Mouse (Mus musculus) heart, postnatal 14 days (tissue): ENCODE results near the gene St5. TPM values are rescaled to one million over a fixed set of nuclear protein-coding genes. Genes with fewer than 3 reads are reported as not detected.

Experiments used
- DNase-seq, 2 experiments: peaks; one replicate each; pipeline ENCODE4 v3.0.0; 2021 to 2022
- intact Hi-C: fragments of 180-260 bp; cut with DNase I; formaldehyde crosslinking; loops from one replicate; pipeline ENCODE4 v1.15.1; 2025
- total RNA-seq, 2 experiments: library from RNA; stranded (reverse); gene quantifications; 2 replicates each; pipeline ENCODE4 v1.2.3; 2021

Gene St5
- total RNA-seq, 2 experiments from 2014 or later = 33.5 to 35.2 TPM

DNA sequence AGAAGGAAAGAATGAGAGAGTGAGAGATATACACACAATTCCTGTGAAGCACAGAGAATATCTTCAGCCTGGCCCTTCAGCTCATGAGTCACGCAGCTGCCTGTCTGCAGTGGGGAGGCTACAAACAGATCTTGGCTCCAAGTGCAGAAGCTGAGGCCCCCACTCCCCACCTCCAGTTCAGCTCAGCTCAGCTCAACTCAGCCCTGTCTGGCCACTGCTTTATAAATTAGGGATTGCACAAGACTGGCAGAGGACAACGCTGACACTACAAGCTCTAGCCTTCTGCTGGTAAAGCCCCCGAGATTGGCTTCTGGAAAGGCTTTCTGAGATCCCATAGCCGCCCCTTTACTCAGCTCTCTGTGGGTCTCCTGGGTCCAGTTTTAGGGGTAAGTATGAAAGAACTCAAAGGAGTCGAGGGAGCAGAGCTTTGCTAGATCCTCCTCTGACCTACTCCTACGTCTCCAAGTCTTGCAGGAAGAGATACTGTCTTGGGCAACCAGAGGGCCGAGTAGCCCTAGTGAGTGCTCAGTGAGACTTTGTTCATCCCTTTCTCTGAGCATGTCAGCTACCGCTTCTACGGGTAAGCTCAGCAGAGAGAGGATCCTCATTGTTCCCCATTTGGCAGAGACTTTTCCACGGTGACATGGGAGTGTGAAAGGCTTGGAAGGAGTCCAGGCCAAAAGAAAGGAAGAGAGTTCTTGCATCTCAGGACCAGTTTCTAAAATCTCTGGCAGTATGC is 158.0 kb downstream of the St5 start:
- DNase-seq = peak; percentile 32 to 35
- intact Hi-C loops = no loop called here

DNA sequence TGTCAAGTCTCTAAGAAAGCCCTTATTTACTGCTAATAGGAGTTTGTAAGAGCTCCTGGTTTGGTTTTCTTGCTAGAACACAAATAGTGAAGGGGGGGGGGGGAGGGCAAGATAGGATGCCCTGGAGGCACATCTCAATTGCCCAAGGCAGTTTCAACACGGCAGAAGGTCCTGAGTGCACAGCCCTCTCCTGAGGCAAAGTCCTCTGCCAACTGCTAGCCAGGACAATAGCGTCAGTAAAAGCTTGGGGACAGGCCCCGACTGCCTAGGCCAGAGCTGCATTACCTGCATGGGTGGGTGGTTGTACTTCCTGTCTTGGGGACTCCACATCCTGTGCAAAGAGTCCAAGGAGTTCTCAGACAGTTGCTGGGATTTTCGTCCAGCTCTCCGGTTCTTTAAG is 158.6 kb downstream of the St5 start:
- no peak for DNase-seq
- intact Hi-C loops = no loop called here

DNA sequence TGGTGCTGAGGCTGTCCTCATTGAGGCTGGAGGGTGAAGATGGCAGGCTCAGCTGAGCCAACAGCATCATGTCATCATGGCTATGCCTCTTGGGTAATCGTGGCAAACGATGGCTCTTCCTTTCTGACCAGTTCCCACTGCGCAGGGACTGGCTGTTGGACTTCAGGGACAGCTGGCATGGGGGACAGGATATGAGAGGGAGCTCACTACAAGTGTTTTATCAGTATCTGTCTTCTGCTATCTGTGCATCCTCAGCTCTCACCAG is 161.1 kb downstream of the St5 start:
- intact Hi-C loops = no loop called here
- DNase-seq = no peak

DNA sequence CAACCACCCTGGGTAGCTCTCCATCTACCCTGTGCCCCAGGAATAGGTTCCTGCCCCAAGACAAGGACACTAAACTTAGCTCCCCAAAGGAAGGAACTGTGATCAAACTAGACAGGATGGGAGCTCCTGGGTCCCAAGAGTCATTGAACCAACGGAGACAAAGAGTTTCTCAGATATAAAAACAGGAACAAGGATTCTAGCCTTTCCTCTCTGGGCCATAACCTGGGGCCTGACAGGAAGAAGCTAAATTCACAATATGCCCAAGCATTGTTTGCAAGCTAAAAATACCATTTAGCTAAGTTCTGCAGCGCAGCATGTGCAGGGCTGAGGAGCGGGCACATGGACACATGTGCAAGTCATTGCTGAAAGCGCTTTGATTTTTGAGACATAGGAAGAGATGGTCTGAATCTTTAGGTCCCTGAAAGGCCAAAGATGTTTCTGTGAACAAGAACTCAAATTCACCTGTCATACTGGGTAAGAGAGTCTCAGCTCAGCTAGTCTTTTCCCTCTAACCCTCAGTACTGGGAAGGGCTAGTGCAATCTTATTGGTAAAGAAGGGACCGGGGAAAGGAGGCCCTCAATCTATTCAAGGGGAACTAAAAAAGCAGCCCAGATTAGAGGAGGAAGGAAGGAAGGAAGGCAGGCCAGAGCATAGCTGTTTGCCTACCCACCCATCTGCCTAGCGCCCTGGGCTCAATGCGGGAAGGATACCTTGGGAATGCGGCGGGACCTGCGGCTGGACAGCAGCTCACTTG is 161.6 kb downstream of the St5 start:
- intact Hi-C loops = no loop called here
- no peak for DNase-seq

DNA sequence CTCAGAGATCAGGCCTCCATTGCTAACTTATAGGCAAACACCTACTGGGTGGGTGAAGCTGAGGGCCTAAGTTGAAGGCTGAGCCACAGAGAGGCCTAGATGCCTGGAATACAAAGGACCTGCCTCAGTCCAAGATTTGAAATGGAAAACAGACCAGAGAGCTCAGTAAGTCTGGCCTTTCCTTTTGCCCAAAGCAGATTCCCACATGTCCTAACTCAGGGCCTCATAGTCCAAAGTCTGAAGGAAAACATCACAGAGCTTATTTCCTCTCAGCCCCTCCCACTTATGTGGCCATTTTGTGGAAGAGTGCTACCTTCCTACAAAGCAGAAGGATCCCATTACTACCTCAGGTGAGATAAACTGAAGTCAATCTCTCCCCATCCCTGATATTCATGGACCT is 162.5 kb downstream of the St5 start:
- DNase-seq = no peak
- intact Hi-C loops = no loop called here

DNA sequence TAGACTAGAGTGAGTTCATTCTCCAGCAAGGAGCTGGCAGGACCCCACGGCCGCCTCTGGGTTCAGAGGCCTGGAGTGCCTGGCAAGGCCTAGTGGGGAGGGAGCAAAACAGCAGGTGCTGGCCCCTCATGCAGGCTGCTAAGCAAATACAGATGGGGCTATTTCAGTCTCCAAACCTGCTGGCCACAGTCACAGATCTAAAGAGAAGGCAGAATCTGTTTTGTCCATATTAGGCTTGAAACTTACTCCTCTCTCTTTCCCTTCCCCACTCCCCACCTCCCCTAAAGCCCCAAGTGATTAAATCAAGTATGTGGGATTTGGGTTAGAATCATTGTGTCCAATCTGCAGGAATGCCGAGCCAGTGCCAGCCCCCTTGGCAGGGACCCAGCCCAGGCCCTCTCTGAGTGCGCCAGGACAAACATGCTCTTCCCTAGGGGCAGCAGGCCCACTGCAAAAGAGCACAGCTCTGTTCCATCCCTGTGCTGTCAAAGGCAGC is 166.9 kb downstream of the St5 start:
- DNase-seq = peak; percentile 73 to 74
- intact Hi-C loops = loop anchor here (5.0 to 10.0 kb wide), 2 partner anchors 41 to 358 kb away; no protein-coding TSS in a partner anchor

DNA sequence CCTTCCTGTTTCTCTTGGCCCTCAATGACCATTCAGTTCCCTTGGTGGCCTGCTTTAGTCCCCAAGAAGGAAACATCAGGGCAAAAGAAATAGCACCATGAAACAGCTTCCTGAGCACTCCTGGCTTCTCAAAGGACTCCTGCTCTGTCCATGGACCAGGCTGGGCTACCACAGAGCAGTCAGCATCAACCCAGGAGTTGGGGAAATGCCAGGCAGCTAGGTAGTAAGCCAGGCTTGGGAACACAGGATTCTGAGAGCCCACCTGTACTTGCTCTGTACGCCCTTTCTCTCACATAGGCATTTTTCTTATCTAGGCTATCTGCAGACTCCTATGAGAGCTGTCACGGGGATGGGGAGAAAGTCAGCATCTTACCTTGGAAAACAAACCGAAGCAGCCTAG is 168.5 kb downstream of the St5 start:
- DNase-seq = no peak
- intact Hi-C loops = loop anchor here (5.0 to 10.0 kb wide), 2 partner anchors 42 to 360 kb away; no protein-coding TSS in a partner anchor

DNA sequence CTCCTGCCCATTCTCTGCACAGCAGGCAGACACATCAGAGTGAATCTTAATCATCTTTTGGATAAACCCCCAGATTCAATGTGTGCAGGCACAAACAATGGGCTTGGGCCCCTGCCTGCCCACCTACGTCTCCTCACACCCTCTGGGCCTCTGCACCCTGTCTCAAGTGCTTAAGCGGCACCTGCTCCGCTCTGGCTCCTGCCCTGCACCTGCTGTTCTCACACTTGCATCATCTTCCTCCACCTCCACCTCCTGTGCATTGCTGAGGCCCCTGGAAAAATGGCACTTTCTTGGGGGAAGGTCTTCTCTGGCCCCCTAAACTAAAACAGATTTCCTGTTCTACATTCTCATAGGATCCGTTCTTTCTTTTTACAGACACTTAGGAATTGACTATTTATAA is 169.5 kb downstream of the St5 start:
- no peak for DNase-seq
- intact Hi-C loops = loop anchor here (10.0 kb wide), 1 partner anchor 361 kb away; no protein-coding TSS in a partner anchor

DNA sequence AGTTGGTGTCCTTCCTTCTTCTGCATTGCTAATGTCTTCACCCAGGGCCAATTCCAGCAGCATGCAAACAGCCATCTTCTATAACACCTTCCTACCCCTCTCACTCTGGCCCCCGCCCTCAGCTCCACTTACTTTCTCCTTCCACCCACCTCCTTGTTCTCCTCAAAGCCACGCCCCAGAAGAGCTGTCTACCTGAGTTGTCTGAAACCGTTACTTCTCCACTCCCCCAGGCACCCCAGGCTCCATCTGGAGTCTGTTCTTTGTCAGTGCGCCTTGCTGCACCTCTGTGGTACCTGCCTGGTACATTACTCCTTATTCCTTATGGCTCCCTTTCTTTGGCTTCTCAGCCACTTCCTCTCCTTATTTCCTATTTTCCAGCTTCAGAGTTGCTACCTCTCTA is 170.3 kb downstream of the St5 start:
- intact Hi-C loops = loop anchor here (10.0 kb wide), 1 partner anchor 362 kb away; no protein-coding TSS in a partner anchor

DNA sequence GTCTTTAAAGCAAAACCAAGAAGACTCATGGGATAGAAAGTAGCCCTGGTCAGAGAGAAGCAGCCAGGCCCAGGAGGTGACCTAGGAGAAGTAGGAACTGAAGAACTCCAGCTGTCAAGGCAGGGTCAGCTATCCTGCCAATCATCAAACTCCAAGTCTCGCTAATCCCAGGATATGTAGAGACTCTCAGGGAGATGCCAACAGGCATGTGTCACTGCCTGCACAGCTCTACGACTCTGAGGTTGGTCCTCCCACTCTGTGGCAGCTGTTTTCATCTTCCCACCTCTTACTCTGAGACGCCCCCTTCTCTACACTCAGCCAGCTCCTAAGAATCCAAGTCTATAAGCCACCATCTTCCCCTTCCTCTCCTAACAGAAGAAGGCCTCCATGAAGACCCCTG is 170.7 kb downstream of the St5 start:
- DNase-seq = no peak
- intact Hi-C loops = loop anchor here (10.0 kb wide), 1 partner anchor 362 kb away; no protein-coding TSS in a partner anchor

More for the DNA sequence above, 170.3 kb downstream of the St5 start:
- no peak for DNase-seq

DNA sequence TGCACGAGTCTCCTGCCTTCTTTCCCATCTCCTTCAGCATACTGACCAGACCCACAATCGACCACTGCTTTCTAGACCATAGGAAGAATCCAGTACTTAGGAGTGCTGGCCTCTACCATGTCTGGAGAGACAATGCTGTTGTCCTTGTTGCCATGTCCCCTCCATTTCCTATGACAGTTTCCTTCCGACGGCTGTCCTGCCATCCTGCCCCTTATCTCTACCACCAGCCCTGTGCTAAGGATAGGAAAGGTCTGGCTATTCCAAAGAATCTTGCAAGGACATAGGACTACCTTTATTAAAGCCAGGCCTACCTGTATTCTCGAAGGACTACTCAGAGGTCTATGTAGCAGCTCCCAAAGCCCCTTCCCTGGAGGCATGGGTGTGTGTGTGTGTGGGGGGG is 171.9 kb downstream of the St5 start:
- intact Hi-C loops = loop anchor here (10.0 kb wide), 1 partner anchor 363 kb away; no protein-coding TSS in a partner anchor
- no peak for DNase-seq

DNA sequence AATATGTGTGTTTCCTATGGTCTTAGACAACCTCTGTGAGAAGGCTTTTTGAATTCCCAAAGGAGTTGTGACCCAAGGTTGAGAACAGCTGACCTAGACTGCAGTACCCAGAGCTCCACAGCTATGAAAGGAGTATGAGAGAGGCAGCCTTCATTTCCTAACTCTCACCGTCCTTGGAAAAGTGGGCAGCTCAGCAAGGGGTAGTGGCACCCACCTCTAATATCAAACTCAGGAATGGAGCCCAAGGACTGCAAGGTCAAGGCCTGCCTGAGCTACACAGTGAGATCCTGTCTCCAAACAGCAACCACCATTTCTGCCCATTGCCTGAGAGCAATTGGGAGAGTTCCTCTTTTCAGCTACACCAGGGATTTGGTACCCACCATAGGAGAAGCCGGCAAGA is 173.7 kb downstream of the St5 start:
- intact Hi-C loops = loop anchor here (2.0 to 10.0 kb wide), 2 partner anchors 189 to 365 kb away; no protein-coding TSS in a partner anchor
- no peak for DNase-seq

DNA sequence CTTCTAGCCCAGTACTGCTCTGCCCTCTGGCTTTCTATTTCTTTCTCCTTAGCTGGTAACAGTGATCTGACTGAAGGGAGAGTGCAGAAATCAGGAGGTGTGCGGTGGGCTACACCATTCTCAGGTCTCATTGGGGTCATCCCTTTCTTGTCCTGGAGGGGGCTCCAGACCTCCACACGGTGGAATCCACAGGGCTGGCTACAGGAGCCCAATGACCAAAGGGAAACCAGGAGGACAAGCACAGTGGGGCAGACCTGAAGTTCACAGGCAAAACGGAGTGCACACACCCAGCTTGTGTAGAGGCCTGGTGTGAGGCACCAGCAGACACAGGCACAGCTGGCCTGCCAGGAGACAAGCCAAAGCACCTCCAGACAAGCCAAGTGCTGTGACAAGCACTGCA is 175.0 kb downstream of the St5 start:
- peak; percentile 74 to 80 for DNase-seq
- intact Hi-C loops = loop anchor here (1.0 to 2.0 kb wide), 2 partner anchors 90 to 190 kb away; no protein-coding TSS in a partner anchor

DNA sequence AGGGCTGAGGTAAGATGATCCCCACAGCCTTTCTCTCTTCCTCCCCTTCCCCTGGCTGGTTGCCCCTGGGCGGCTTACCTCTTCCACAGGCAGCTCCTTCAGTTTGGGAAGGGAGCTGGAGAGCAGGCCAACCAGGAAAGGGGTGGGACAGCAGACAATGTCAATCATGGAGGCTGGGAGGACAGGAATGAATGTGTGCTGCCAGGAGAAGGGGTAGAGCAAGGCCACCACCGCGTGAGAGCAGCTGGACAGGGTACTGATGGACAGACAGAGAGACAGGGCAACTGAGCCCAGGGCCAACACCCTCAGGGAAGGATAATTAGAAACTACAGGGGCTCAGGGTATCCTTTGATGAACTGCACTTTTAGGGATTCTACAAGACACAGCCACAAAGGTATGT is 175.9 kb downstream of the St5 start:
- DNase-seq = no peak
- intact Hi-C loops = no loop called here

DNA sequence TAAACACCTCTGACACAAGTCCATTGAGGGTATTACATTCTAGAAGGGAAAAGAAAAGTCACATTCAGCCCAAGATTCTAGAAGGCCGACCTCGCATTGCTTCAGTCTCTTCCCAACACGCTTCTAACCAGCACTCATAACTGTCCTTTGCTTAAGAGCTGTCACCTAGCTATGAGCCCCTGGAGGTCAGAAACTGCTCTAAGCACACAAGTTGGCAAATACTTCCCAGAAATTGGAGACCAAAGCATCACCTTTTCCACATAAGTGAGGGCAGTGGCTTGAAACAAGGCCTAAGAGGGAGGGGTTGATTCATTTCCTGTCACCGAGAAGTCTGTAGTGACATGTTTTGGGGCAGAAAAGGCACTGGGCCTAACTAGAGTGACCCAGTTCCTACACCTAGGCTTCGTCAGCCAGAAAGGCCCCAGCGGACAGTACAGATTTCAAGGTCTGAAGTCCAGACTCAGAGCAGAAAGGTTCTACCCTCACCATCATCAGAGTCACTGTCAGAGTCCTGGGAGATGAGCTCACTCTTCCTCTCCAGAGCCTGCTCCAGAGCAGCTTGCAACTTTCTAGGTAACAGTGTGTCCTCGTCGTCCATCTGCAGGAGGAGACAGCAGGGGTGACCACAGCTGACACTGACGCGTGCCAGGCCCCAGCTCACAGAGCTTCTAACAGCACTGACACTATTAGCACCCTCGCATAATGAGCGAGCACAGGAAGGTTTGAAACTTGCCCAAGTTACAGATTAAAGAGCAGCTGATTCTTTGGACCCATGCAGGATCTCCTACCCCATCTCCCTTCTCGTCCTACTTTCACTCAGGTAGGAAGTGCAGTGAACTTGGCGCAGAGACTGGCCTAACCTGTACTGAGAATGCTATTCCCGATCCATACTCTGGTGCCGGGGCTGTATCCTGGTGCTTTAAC is 177.4 kb downstream of the St5 start:
- intact Hi-C loops = no loop called here
- no peak for DNase-seq

DNA sequence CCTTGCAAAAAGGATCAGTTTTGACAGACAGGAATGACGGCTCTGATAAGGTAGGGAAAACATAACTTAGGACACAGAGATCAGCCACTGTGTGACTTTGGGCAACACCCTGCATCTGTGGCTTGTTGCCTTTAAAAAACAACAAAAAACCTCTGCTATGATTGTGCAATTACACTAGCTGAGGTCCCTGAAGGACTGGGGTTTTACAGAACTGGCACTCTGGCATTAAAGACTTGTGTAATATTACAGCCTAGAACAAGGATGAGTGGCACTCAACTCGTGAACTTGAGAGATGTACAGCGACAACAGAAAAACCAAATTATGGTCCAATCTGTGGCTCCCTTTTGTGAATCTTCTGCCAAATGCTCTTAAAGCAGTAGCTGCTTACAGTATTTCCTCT is 178.6 kb downstream of the St5 start:
- intact Hi-C loops = no loop called here
- no peak for DNase-seq

DNA sequence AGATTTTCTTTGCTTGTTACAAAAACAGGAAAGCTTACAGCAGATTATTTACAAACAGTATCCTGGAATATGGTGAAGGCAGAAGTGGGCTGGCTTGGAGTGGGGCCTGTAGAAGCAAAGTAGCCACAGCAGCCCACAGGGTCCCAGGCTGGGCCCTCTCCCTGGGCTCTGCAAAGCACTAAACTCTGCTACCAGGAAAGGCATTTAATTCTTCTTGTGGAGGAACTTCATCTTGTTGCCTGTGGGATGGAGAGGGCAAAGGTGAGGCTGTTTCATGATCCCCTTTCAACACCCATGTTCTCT is 179.0 kb downstream of the St5 start:
- DNase-seq = no peak
- intact Hi-C loops = no loop called here

DNA sequence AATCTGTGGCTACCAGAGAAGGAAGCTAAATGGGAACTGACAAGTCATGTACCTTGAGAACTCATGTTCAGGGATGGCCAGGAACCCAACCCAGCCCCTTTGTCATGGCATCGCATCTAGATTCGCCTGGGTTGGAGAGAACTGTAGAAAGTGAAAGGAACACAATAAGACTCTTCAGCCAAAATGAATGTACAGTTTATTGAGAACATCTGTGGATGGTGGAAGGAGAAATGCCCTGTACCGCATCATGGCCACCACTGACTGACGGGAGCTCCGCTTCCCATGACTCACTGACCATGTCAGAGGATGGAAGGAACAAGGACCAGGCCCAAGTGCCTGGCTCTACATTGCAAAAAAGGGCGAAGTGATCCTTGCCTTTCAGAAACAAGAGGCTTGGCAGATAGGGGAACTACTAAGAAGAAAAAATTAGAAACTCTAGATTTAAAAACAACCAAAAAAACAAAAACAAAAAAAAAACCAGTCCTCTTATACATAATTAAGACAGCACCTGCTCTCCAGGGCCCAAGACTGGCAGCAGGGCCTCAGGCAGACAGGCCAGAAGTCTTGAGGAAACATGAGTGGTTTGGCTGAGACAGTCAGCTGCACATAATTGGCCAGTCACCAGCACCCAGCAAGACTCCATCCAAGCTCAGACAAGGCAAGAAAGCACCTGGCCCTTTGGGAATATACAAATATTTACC is 179.5 kb downstream of the St5 start:
- no peak for DNase-seq
- intact Hi-C loops = no loop called here

DNA sequence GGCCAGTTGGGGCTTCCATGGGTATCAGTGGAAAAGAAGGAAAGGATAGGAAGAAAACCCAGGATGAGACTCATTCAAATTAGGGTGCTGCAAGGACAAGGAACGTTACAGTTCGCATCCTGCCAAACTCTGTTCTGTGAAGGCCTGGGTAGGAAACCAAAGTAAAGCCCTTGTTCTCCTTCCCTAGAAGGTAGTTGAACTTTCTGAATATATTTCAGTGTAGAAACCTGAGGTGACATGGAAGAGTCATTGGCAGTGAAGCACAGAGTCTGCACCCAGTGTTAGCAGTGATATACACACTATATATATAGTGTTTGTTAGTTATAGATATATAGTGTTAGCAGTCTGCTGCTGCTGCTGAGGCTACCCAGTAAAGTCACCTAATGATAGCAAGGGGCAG is 180.1 kb downstream of the St5 start:
- no peak for DNase-seq
- intact Hi-C loops = no loop called here

DNA sequence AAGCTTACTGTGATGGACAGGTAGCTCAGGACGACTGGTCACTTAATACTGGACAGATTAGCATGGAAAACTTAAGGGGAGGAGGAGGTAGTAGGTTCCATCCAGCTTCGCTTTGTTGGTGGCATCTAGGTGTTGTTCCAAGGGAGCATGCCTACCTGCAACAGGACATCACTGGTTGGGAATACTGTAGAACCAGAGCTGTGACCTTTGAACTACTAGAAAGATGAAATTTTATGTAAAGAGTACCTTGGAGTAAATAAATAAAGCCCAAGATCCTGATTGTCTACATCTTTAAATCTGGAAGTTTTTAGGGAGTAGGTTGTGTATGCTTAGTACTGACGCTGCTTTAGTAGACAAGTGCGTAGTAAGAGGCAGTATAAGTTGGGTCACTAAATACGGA is 181.3 kb downstream of the St5 start:
- intact Hi-C loops = no loop called here

More for the DNA sequence above, 181.3 kb downstream of the St5 start:
- no peak for DNase-seq
